Comparison of ENCODE assay signal across 7 mouse cellular contexts in genomic region chr1:55087932-55088610, GRCm38 (mm10). TPM values are rescaled to one million over a fixed set of nuclear protein-coding genes. Genes with fewer than 3 reads are reported as not detected.
DNase-seq lines count a peak whose midpoint lies in the region; ATAC-seq lines count a peak whose summit lies in the region.

Gene Hspe1, plus strand, starts transcription at chr1:55088132.
Gene Hspd1, minus strand, starts transcription at chr1:55088243.

- peak within 1 kb of the TSS; percentile 96 for H3K4me3 ChIP-seq in embryonic facial prominence, embryonic 10.5 days
- peak within 1 kb of the TSS; percentile 97 for H3K4me3 ChIP-seq in limb, embryonic 10.5 days
- peak within 1 kb of the TSS; percentile 95 for H3K4me3 ChIP-seq in midbrain, embryonic 13.5 days (replicated peaks)

- peak within 1 kb of the TSS; percentile 99 for H3K27ac ChIP-seq in embryonic facial prominence, embryonic 10.5 days (replicated peaks)
- H3K27ac ChIP-seq in limb, embryonic 10.5 days: peak within 1 kb of the TSS; percentile 99
- peak within 1 kb of the TSS; percentile 97 for H3K27ac ChIP-seq in midbrain, embryonic 13.5 days

- peak; percentile 99 for DNase-seq in adrenal gland, postnatal 10 days
- DNase-seq in embryonic facial prominence, embryonic 10.5 days (ENCODE audit: low spot score): peak; percentile 99
- peak; percentile 98 for DNase-seq in kidney, adult 11 months
- DNase-seq in limb, embryonic 10.5 days (ENCODE audit: low spot score): peak; percentile 100
- DNase-seq in spleen, adult 12 weeks (ENCODE audit: low spot score): peak; percentile 95

- peak; percentile 86 for ATAC-seq in granulocyte monocyte progenitor cell, adult 5-6 weeks (replicated peaks; ENCODE audit: poor library complexity, severe bottlenecking)
- ATAC-seq in midbrain, embryonic 13.5 days: peak; percentile 96

- H3K9me3 ChIP-seq in embryonic facial prominence, embryonic 10.5 days: no peaks in the 10 kb centered on the region
- H3K9me3 ChIP-seq in limb, embryonic 10.5 days (replicated peaks): no peaks in the 10 kb centered on the region
- H3K9me3 ChIP-seq in midbrain, embryonic 13.5 days: no peaks in the 10 kb centered on the region

- H3K36me3 ChIP-seq in embryonic facial prominence, embryonic 10.5 days (replicated peaks): peaks cover 67% of the 10 kb centered on the region
- peaks cover 72% of the 10 kb centered on the region for H3K36me3 ChIP-seq in limb, embryonic 10.5 days
- peaks cover 27% of the 10 kb centered on the region for H3K36me3 ChIP-seq in midbrain, embryonic 13.5 days

- H3K27me3 ChIP-seq in embryonic facial prominence, embryonic 10.5 days (replicated peaks; ENCODE audit: low read depth, poor library complexity, severe bottlenecking): no peaks in the 10 kb centered on the region
- H3K27me3 ChIP-seq in limb, embryonic 10.5 days (ENCODE audit: low read depth, poor library complexity, severe bottlenecking): no peaks in the 10 kb centered on the region
- no peaks in the 10 kb centered on the region for H3K27me3 ChIP-seq in midbrain, embryonic 13.5 days

- WGBS in embryonic facial prominence, embryonic 10.5 days: under 1% methylated on average over 76 of the region's 76 CpGs
- under 1% methylated on average over 69 of the region's 76 CpGs for WGBS in limb, embryonic 10.5 days
- 0% methylated on average over 69 of the region's 76 CpGs for WGBS in midbrain, embryonic 13.5 days

- H3K4me1 ChIP-seq in embryonic facial prominence, embryonic 10.5 days: peaks cover 38% of the 10 kb centered on the region
- peaks cover 32% of the 10 kb centered on the region for H3K4me1 ChIP-seq in limb, embryonic 10.5 days
- peaks cover 47% of the 10 kb centered on the region for H3K4me1 ChIP-seq in midbrain, embryonic 13.5 days (replicated peaks)

- peak within 1 kb of the TSS; percentile 98 for H3K4me2 ChIP-seq in midbrain, embryonic 13.5 days (replicated peaks)

- peak within 1 kb of the TSS; percentile 95 for H3K9ac ChIP-seq in midbrain, embryonic 13.5 days (replicated peaks)

RNA-seq across cellular contexts. Expression of gene Hspe1, which starts in this region (rescaled TPM):
- total RNA-seq in adrenal gland, postnatal 10 days (2021): 100 to 1,000 TPM; 366 to 527 TPM
- 672 and 707 TPM in 2 replicates for polyA plus RNA-seq in embryonic facial prominence, embryonic 10.5 days (2016; fragmentation: Nextera tagmentation; extraction: Ambion mirVana)
- 468 and 486 TPM in 2 replicates for total RNA-seq in granulocyte monocyte progenitor cell, adult 5-6 weeks (2014; fragmentation: Nextera tagmentation)
- total RNA-seq in granulocyte monocyte progenitor cell, adult 5-6 weeks (2017): 471 and 514 TPM in 2 replicates
- polyA plus RNA-seq in limb, embryonic 10.5 days (2016; fragmentation: Nextera tagmentation; extraction: Ambion mirVana): 611 and 851 TPM in 2 replicates
- polyA plus RNA-seq in midbrain, embryonic 13.5 days (2015; fragmentation: Nextera tagmentation; extraction: Ambion mirVana): 294 and 301 TPM in 2 replicates

RNA-seq across cellular contexts. Expression of gene Hspd1, which starts in this region (rescaled TPM):
- total RNA-seq in adrenal gland, postnatal 10 days (2021): 100 to 1,000 TPM; 724 to 915 TPM
- 604 and 644 TPM in 2 replicates for polyA plus RNA-seq in embryonic facial prominence, embryonic 10.5 days (2016; fragmentation: Nextera tagmentation; extraction: Ambion mirVana)
- total RNA-seq in granulocyte monocyte progenitor cell, adult 5-6 weeks (2014; fragmentation: Nextera tagmentation): 291 and 340 TPM in 2 replicates
- total RNA-seq in granulocyte monocyte progenitor cell, adult 5-6 weeks (2017): 555 and 596 TPM in 2 replicates
- polyA plus RNA-seq in limb, embryonic 10.5 days (2016; fragmentation: Nextera tagmentation; extraction: Ambion mirVana): 563 and 717 TPM in 2 replicates
- 295 and 300 TPM in 2 replicates for polyA plus RNA-seq in midbrain, embryonic 13.5 days (2015; fragmentation: Nextera tagmentation; extraction: Ambion mirVana)

Comparison
In these comparisons a context has a peak if more than half of its experiments do, and no peak if none do; other contexts are left out.
1. Peak in every context shown above with its lines: DNase-seq, ATAC-seq, H3K4me3 ChIP-seq and H3K27ac ChIP-seq.